Mouse (Mus musculus) embryo, embryonic 11.5 days (tissue): ENCODE data around the gene Vps18.

Experiments used
- DNase-seq: peaks from one replicate; pipeline ENCODE4 v3.0.0-alpha.2; 2012; ENCODE audit warnings: low read depth, low spot score

The Vps18 gene

GRCm38 (mm10) chr2:119288270-119288882, at the start of gene Vps18:
Gene Vps18, plus strand, starts transcription at chr2:119288740.
- DNase-seq = peak; percentile 97

DNA sequence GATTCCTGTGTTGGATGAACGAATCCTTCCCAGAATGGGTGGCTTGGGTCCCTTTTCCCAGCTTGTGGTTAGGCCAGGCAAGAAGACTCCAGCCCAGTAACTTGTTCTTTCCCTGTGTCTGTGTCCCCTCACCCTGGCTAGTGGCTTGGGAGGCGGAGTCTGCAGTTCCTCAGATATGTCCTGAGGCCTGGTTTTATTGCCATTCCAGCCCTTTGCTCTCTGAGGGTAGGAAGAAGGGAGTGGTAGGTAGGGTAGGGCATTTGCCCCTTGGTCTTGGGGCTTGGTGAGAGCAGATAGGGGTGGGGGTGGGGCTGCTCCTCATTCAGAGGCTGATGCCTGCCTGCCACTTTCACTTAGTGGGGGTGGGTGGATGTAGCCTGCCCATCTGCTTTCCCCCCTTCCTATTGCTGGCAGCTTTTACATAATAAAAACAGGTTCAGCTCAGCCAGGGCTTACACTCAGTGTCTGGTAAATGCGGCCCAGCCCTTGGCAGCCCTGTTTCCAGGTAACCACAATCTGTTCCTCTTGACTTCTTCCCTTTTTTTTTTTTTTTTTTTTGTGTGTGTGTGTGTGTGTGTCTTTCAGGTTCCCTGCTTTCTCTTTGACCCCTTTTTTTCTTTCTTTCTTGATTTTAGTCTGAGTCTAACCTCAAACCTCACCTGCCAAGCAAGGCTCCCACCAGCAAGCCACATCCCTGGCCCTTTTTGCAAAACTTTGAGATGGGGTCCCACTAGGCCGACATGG, 48.3 kb upstream of the Vps18 start:
- no peak for DNase-seq

- DNase-seq = no peak
These were observed 47.7 kb upstream of the Vps18 start for GRCm38 (mm10) chr2:119240819-119241186.

- no peak for DNase-seq
These were observed 46.0 kb upstream of the Vps18 start for GRCm38 (mm10) chr2:119242548-119242947.

- DNase-seq = no peak
These were observed 43.3 kb upstream of the Vps18 start for GRCm38 (mm10) chr2:119245246-119245645.

DNA sequence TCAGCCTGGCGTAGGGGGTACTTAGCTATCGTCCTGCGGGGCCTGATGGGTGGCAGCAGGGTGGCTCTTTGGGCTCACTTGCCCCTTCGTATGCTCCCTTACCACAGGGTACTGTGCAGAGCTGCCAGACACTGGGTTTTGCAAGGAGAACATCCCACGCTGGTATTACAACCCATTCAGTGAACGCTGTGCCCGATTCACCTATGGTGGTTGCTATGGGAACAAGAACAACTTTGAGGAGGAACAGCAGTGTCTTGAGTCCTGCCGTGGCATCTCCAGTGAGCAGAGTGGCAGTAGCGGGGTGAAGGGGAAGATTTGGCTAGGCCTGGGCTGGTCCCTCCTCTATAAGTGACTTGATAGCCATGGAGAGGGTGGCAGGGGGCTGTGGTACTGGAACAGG, 40.6 kb upstream of the Vps18 start:
- no peak for DNase-seq

DNA sequence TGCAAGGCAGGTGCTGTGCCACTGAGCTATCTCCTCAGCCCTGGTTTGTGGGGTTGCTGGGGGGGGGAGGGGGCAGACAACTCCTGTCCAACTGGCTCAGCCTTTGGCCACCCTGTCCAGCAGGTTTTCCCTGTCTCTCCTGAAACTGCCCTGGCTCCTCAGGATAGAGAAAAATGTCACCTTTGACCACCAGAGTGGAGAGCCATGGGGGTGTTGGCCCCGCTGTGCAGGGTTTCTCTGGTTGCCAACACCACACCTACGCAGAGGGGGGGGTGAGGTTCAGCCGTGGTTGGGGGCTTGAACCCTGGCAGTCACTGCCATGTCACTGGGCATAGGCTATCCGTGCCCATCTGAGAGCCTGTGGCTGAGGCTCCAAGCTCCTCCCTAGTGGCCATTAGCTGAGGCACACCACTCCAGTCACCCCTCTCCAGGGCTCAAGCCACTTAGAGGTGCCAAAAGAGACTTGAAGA, 38.9 kb upstream of the Vps18 start:
- DNase-seq = no peak

GRCm38 (mm10) chr2:119250377-119250776, 38.2 kb upstream of the Vps18 start:
- no peak for DNase-seq

DNA sequence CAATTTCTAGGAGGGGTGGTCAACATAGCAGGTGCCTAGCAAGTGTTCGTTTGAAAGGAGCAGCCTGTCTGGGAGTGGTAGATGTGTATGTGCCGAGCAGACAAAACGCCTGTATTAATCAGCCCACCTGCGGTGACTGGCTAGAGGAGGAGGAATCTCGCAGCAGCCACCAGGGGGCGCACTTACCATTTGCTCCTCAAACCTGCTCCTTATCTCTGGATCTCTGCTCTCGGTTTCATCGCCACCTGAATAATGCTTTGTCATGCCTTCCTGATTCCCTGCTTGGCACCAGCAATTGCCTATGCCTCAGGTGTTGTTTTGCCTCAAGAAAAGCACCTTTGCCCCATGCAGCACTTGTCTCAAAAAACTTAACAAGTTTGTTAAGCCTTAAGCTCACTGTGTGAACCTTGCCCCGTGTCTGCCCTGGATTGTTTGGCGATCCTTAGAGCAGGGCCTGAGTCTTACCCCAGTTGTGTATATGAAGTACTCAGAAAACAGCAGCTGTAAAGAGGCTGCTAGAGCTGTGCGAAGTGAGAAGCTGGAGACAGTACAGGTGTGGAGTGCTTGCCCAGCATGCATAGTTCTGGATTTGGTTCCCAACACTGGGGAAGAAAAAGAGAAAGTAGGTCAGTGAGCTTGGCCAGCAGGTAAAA, 37.6 kb upstream of the Vps18 start:
- peak; percentile 74 for DNase-seq

DNA sequence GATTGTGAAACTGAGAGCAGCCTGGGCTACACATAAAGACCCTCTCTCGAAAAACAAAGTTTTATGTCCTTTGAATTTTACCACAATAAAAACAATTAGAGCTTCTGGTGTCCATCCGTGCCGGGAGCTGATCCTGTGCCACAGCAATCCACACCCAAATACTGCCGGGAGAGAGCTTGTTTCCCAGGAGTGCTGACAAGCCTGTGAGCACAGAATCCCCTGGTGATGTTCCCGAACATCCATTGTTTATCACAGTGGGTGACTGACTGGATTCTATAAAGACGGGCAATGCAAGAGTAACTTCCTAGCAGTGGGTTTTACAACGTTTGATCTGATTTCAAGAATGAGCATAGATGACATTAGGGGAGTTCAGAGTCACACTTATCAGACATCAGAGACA, 33.6 kb upstream of the Vps18 start:
- DNase-seq = no peak

GRCm38 (mm10) chr2:119260518-119260917, 28.0 kb upstream of the Vps18 start:
- DNase-seq = no peak

GRCm38 (mm10) chr2:119261326-119261725, 27.2 kb upstream of the Vps18 start:
- no peak for DNase-seq

DNA sequence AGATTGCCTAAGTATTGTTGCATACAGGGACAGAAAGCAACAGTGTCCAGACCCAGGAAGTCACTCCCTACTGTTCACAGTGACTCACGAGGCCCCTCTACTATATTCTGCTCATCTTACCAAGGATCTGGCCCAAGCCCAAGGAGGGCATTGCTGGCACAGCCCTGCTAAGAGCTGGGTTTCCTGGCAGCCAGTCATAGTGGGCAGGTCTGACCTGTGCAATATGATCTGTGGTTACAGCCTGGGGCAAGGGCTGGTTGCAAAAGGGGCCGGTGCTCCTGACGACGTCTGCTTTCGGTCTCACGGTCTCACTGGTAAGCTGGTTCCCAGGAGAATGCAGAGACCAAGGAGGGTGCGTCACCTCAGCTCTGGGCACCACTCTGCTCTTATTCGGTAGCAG, 25.6 kb upstream of the Vps18 start:
- DNase-seq = no peak

DNA sequence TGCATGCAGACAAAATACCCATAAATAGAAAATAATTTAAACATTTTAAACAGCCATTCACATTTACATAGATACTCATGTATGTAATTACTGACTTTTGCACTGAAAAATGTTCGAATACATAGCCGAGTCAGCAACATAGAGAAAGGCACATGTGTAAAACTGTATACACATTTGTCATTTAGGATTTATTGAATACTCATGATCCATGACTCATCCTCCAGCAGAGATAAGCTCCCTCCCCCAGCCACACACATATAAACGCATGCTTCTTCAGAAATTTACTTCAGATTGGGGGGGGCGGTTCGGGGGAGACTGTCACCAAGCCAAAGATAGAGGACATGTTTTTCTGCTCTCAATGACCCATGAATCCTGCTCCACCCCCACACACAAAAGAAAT, 24.7 kb upstream of the Vps18 start:
- DNase-seq = no peak

DNA sequence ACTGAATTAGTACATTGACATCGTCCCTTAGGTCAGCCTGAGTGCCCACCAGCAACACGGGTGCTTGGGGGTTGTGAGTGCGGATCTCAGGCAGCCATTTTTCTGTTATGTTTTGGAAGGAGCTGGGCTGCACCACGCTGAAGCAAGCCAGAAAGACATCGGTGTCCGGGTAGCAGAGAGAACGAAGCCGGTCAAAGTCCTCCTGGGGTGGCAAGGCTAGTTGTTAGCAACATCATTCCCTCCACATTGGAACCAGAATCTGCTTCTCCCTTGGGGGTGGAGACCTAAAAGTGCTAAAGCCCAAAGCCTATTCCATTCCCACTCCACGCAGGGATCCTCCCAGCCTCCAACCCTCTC, 18.3 kb upstream of the Vps18 start:
- DNase-seq = no peak

GRCm38 (mm10) chr2:119270643-119271331, 17.8 kb upstream of the Vps18 start, which contains the start of gene Rhov:
Gene Rhov, minus strand, starts transcription at chr2:119271272.
- peak; percentile 40 for DNase-seq

DNA sequence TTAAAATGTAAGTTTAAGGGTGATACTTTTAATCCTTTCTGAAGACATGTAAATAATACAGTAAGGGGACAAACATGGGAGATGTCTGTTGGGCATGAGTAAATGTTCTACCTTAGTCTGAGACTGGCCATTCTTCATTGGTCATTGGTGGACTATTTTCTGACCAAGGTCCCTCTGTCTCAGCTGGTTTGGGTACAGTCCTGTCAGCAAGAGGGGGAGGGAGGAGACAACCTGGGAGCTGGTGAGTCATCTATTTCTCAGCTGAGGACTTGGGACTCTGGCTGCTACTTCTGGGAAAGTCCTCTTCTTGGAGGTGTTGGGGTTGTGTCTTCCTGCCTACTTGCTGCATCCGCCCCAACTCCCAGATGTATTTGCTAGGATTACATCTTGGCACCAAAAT, 14.4 kb upstream of the Vps18 start:
- no peak for DNase-seq

DNA sequence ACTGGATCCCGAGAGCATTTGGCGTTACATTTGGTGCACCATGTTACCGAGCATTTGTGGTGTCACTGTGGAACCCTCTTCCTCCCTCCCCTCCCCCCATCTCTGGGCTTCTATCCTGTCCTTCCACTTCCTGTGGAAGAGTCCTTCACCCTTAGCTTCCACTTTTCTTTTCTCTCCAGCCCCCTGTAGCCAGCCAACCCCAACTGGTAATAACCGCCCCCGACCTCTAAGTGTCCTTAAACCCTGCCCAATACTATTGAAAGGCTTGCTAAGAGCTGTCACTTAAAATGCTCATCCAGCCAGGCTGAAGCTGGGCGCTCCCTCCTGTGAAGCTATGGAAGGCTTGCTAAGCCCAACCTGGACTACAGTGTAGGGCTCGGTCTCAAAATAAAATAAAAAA, 11.6 kb upstream of the Vps18 start:
- no peak for DNase-seq

- no peak for DNase-seq
These were observed 10.7 kb upstream of the Vps18 start for GRCm38 (mm10) chr2:119277810-119278209.

DNA sequence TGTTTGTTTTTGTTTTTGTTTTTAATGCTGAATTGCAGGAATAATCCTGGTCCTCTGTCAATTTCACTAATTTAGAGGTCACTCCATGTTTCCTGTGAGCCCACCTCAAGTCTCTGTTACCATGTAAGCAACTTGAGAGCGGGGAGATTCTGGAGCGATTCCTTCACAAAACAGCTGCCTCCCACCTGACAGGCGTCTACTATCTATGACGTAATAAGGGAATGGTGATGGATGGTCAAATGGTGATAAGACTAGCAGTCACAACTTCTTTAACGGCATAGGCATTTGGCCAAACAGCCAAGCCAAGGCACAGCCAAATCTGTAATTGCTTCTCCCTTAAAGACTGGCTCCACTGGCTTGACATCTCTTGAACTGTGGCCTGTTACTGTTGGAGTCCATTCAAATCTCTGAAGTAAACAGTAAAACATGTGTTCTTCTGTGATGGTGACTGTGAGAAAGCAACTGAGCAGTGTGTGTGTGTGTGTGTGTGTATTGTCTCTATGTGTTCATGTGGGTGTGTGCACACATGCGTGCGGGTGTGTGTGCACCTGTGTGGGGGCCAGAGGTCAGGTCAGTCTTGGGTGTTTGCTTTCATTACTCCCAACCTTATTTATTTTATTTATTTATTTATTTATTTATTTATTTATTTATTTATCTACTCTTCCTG, 6.5 kb upstream of the Vps18 start:
- no peak for DNase-seq

DNA sequence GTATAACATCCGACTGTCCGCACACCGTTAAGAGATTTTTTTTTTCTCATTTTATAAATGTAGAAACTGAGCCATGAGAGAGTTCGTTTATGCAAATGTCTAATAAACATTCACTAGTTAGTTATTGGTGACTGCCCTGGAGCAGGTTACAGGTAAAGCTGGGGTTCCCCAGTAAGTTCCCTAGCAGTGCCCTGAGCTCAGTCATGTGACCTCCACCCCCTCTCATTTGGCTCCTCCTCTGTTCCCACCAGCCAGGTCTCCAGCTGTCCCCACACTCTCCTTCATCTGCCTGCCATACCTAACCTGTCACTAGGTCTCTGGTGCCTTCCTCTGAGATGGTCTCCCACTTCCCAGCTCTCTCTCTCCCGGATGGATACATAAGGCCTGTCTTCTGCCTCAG, 1.2 kb upstream of the Vps18 start:
- DNase-seq = no peak

DNA sequence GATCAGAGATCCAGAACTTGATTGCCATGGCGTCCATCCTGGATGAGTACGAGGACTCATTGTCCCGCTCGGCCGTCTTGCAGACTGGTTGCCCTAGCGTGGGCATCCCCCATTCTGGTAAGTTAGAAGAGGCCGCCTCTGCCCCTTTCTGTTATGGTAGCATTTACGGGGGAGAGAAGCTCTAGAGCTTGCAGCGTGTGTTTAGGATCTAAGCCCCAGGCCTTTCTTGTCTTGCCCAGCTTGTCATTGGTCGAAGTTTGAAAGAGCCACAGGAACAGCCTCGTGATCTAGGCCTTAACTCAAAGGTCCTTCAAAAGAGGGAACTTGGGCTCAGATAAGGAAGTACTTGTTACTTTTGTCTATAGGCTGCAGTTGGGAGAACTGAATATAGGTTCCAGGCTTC, 475 bp downstream of the Vps18 start:
- no peak for DNase-seq
